Mouse (Mus musculus): Measurements from ENCODE around the gene Olfr325. TPM values are rescaled to one million over a fixed set of nuclear protein-coding genes. Genes with fewer than 3 reads are reported as not detected.
A peak's percentile ranks its signal among the peaks of the same experiment; 100 is the strongest.
"Not testable (repeated sequence)": the region's sequence is repeated elsewhere in the genome, so short reads cannot be mapped to it uniquely, and the experiment has no call there.

Gene Olfr325
- polyA plus RNA-seq (2016; fragmentation: Nextera tagmentation; extraction: Ambion mirVana) = not detected in 2 replicates

DNA sequence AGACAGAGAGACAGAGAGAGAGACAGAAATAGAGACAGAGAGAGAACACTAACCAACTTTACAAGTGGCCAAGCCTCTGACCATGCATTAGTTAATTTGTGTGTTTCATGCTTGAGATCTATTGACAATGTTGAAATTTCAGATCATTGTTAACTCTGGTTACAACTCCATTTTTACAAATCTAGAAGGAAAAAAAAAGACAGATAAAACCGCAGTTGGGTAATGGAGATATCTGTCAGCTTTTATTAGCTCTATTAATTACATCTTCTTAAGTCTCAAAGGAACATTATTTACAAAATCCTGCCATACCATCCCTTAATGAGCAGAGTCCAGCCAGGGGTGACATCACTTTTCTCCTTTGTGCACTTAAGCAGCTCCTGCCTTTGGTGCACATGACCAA, at the start of gene Olfr325:
Gene Olfr325, plus strand, starts transcription at position 301 of the 400 bp plus-strand sequence.
- H3K27ac ChIP-seq = no peak within 1 kb of the TSS
- H3K9ac ChIP-seq = no peak within 1 kb of the TSS
- WGBS (ENCODE audit: insufficient replicate concordance) = 71% methylated on average over 1 of the region's 1 CpGs
- ATAC-seq = no peak
- peaks cover 4% of the 10 kb centered on the region for H3K27me3 ChIP-seq (replicated peaks)
- H3K4me3 ChIP-seq = no peak within 1 kb of the TSS
- no peaks in the 10 kb centered on the region for H3K9me3 ChIP-seq (replicated peaks)
- no peak within 1 kb of the TSS for H3K4me2 ChIP-seq
- H3K36me3 ChIP-seq = no peaks in the 10 kb centered on the region
- no peaks in the 10 kb centered on the region for H3K4me1 ChIP-seq

DNA sequence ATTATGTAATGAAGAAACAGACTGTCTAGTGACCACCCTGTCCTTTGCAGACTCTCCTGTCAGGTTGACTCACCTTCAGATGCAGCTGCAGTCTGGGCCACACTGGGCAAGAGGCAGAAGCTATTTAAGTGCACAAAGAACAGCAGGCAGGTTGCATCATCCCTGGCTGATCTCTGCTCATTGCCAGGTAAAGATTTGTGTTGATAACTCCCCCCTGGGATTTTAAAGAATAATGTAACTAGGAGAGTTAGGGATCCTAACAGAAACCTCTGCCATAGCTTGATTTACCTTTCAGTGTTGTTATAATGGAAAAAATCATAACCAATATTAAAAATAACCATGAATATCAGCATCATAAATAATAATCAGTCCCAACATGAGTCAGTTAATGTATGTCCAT, 42.8 kb upstream of the Olfr325 start, which contains the start of gene Olfr330:
Gene Olfr330, minus strand, starts transcription at position 101 of the 400 bp plus-strand sequence.
- H3K9ac ChIP-seq; H3K27me3 ChIP-seq (replicated peaks); H3K36me3 ChIP-seq; H3K4me2 ChIP-seq; H3K27ac ChIP-seq; H3K4me1 ChIP-seq; H3K4me3 ChIP-seq; ATAC-seq; H3K9me3 ChIP-seq (replicated peaks): not testable (repeated sequence)

GRCm38 (mm10) chr11:58546322-58546721, 31.2 kb upstream of the Olfr325 start, which contains the start of gene Olfr329-ps:
TSS of gene Olfr329-ps (minus strand) at chr11:58546422.
- H3K4me2 ChIP-seq = no peak within 1 kb of the TSS
- H3K27ac ChIP-seq = no peak within 1 kb of the TSS
- H3K4me3 ChIP-seq = no peak within 1 kb of the TSS
- WGBS (ENCODE audit: insufficient replicate concordance) = 66% methylated on average over 5 of the region's 5 CpGs
- no peaks in the 10 kb centered on the region for H3K27me3 ChIP-seq (replicated peaks)
- H3K9ac ChIP-seq = no peak within 1 kb of the TSS
- H3K36me3 ChIP-seq = no peaks in the 10 kb centered on the region
- ATAC-seq = no peak
- no peaks in the 10 kb centered on the region for H3K9me3 ChIP-seq (replicated peaks)
- no peaks in the 10 kb centered on the region for H3K4me1 ChIP-seq

GRCm38 (mm10) chr11:58555536-58555935, 22.0 kb upstream of the Olfr325 start, which contains the start of gene Olfr328:
TSS of gene Olfr328 (minus strand) at chr11:58555636.
- no peaks in the 10 kb centered on the region; the same call in 1 of the 2 replicates for H3K27me3 ChIP-seq (replicated peaks)
- H3K9ac ChIP-seq = no peak within 1 kb of the TSS
- no peaks in the 10 kb centered on the region for H3K4me1 ChIP-seq
- ATAC-seq = no peak
- no peak within 1 kb of the TSS for H3K4me2 ChIP-seq
- H3K9me3 ChIP-seq (replicated peaks) = no peaks in the 10 kb centered on the region
- no peaks in the 10 kb centered on the region for H3K36me3 ChIP-seq
- H3K4me3 ChIP-seq = no peak within 1 kb of the TSS
- H3K27ac ChIP-seq = no peak within 1 kb of the TSS
- 55% methylated on average over 1 of the region's 1 CpGs for WGBS (ENCODE audit: insufficient replicate concordance)

DNA sequence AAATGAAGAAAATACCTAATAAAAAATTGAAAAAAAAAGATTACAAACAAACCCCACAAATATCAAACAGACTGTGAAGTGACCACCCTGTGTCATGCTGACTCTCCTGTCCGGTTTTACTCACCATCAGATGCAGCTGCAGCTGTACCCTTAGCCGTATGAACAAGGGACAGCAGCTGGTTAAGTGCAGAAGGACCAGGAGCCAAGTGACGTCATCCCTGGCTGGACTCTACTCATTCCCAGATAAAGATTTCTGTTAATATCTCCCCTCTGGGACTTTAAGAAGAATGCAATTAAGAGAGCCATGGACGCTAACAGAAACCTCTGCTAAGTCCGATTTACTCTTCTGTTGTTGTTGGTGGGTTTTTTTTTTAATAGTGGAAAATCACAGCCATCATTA, 7.1 kb upstream of the Olfr325 start, which contains the start of gene Olfr224:
Gene Olfr224, minus strand, starts transcription at position 149 of the 400 bp plus-strand sequence.
- Histone ChIP-seq H3K9ac (no peak within 1 kb of the TSS), H3K27me3 (replicated peaks) (no peaks in the 10 kb centered on the region), H3K4me1 (no peaks in the 10 kb centered on the region), H3K4me2 (no peak within 1 kb of the TSS), H3K27ac (no peak within 1 kb of the TSS), H3K4me3 (no peak within 1 kb of the TSS), H3K36me3 (no peaks in the 10 kb centered on the region), H3K9me3 (replicated peaks) (no peaks in the 10 kb centered on the region)
- WGBS (ENCODE audit: insufficient replicate concordance) = 62% methylated on average over 5 of the region's 5 CpGs
- ATAC-seq = no peak

GRCm38 (mm10) chr11:58578636-58579035, 1.1 kb downstream of the Olfr325 start:
- H3K9ac ChIP-seq = no peak overlapping the region
- 62% methylated on average over 8 of the region's 8 CpGs for WGBS (ENCODE audit: insufficient replicate concordance)
- peaks cover 4% of the 10 kb centered on the region for H3K27me3 ChIP-seq (replicated peaks)
- H3K4me3 ChIP-seq = no peak overlapping the region
- H3K4me1 ChIP-seq = no peaks in the 10 kb centered on the region
- H3K4me2 ChIP-seq = no peak overlapping the region
- H3K9me3 ChIP-seq (replicated peaks) = no peaks in the 10 kb centered on the region
- no peaks in the 10 kb centered on the region for H3K36me3 ChIP-seq
- H3K27ac ChIP-seq = no peak overlapping the region
- ATAC-seq = no peak

DNA sequence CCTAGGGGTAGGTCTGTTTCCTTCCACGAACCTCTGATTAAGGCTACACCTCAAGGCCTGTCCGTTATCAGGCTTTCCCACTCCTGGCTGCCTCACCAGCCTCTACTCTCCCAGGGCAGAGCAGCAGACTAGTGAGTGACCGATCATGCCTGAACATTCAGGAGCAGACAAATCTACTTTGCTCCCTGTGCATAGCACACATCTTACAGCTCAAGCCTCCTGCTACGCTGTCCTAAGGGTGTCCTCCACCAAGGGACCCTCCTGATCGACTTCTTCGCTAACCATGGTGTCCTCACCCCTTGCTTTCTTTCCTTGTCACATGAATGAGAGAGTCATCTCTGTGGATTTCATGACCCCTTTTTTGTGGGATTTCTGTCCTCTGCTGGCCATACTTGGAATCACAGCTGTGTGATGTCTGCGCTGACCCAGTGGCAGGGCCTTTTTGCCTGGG, 10.4 kb downstream of the Olfr325 start:
- Histone ChIP-seq H3K9ac (peak overlapping the region; percentile 44; the same call in 1 of the 2 replicates), H3K4me2 (peak overlapping the region; percentile 54), H3K27me3 (replicated peaks) (no peaks in the 10 kb centered on the region)

GRCm38 (mm10) chr11:58588620-58589250, 11.2 kb downstream of the Olfr325 start:
- WGBS (ENCODE audit: insufficient replicate concordance) = 77% methylated on average over 3 of the region's 3 CpGs
- Histone ChIP-seq H3K4me2 (no peak overlapping the region), H3K9ac (no peak overlapping the region), H3K27me3 (replicated peaks) (no peaks in the 10 kb centered on the region), H3K9me3 (replicated peaks) (no peaks in the 10 kb centered on the region), H3K4me3 (no peak overlapping the region), H3K27ac (peak overlapping the region; percentile 40; the same call in 1 of the 2 replicates), H3K36me3 (no peaks in the 10 kb centered on the region), H3K4me1 (peaks cover 38% of the 10 kb centered on the region)
- ATAC-seq = no peak

More for the DNA sequence above, 10.4 kb downstream of the Olfr325 start:
- 29% methylated on average over 7 of the region's 7 CpGs for WGBS (ENCODE audit: insufficient replicate concordance)
- Histone ChIP-seq H3K9me3 (replicated peaks) (no peaks in the 10 kb centered on the region), H3K36me3 (no peaks in the 10 kb centered on the region), H3K4me1 (peaks cover 38% of the 10 kb centered on the region), H3K27ac (peak overlapping the region; percentile 90), H3K4me3 (peak overlapping the region; percentile 21; the same call in 1 of the 2 replicates)
- peak; percentile 100 for ATAC-seq

DNA sequence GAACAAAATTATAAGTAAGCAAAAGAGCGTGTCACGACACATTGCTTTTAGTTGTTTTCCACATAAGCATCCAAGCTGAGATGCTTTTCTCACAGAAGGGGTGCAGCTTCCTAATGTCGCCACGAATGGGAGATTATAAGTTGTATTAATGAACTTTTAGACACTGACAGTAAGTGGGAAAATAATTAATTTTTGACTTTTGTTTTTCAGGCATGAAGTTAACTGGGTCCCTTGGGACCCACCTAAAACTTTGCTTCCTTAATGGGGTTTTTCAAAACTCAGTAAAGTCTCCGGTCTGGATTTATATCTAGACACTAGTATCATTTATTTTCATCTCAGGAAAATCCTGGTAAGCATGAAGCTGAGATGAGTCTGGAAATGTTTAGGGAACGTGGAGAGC, 17.3 kb downstream of the Olfr325 start, which contains the start of gene Olfr324:
Gene Olfr324, plus strand, starts transcription at position 301 of the 400 bp plus-strand sequence.
- Histone ChIP-seq H3K36me3 (no peaks in the 10 kb centered on the region), H3K9ac (no peak within 1 kb of the TSS), H3K27ac (no peak within 1 kb of the TSS), H3K4me3 (no peak within 1 kb of the TSS), H3K4me1 (peaks cover 8% of the 10 kb centered on the region; the same call in 1 of the 2 replicates), H3K4me2 (no peak within 1 kb of the TSS), H3K9me3 (replicated peaks) (no peaks in the 10 kb centered on the region), H3K27me3 (replicated peaks) (no peaks in the 10 kb centered on the region)
- no peak for ATAC-seq
- 62% methylated on average over 6 of the region's 6 CpGs for whole genome bisulfite sequencing (ENCODE audit: insufficient replicate concordance)

GRCm38 (mm10) chr11:58597837-58598236, 20.3 kb downstream of the Olfr325 start:
- 64% methylated on average over 13 of the region's 13 CpGs for whole genome bisulfite sequencing (ENCODE audit: insufficient replicate concordance)
- ATAC-seq = no peak
- H3K27ac ChIP-seq = no peak overlapping the region
- H3K9me3 ChIP-seq (replicated peaks) = no peaks in the 10 kb centered on the region
- H3K4me3 ChIP-seq = no peak overlapping the region
- H3K9ac ChIP-seq = no peak overlapping the region
- H3K4me2 ChIP-seq = no peak overlapping the region
- no peaks in the 10 kb centered on the region for H3K27me3 ChIP-seq (replicated peaks)
- H3K4me1 ChIP-seq = peaks cover 3% of the 10 kb centered on the region; the same call in 1 of the 2 replicates
- H3K36me3 ChIP-seq = no peaks in the 10 kb centered on the region

GRCm38 (mm10) chr11:58602062-58602461, 24.5 kb downstream of the Olfr325 start:
- Histone ChIP-seq H3K4me1 (peaks cover 18% of the 10 kb centered on the region), H3K9ac (no peak overlapping the region), H3K4me3 (no peak overlapping the region), H3K27ac (no peak overlapping the region), H3K36me3 (no peaks in the 10 kb centered on the region), H3K9me3 (replicated peaks) (no peaks in the 10 kb centered on the region), H3K27me3 (replicated peaks) (no peaks in the 10 kb centered on the region), H3K4me2 (no peak overlapping the region)
- no peak for ATAC-seq

- no peak overlapping the region for H3K4me3 ChIP-seq
- H3K9ac ChIP-seq = no peak overlapping the region
- no peaks in the 10 kb centered on the region for H3K9me3 ChIP-seq (replicated peaks)
- WGBS (ENCODE audit: insufficient replicate concordance) = 64% methylated on average over 6 of the region's 6 CpGs
- H3K4me2 ChIP-seq = no peak overlapping the region
- H3K27me3 ChIP-seq (replicated peaks) = no peaks in the 10 kb centered on the region
- peaks cover 18% of the 10 kb centered on the region for H3K4me1 ChIP-seq
- H3K27ac ChIP-seq = no peak overlapping the region
- no peaks in the 10 kb centered on the region for H3K36me3 ChIP-seq
- ATAC-seq = peak; percentile 68; the same call in 1 of the 2 replicates
Measured at GRCm38 (mm10) chr11:58602800-58603560, 25.4 kb downstream of the Olfr325 start.
